Mouse (Mus musculus) lung, adult 2 months (tissue): ENCODE data around the gene Crybg3. TPM values are rescaled to one million over a fixed set of nuclear protein-coding genes. Genes with fewer than 3 reads are reported as not detected.

ENCODE experiments used
- DNase-seq: peaks from one replicate; pipeline ENCODE4 v3.0.0; 2022
- H3K4me1 ChIP-seq: fragments of 200-500 bp; 2 replicates; pipeline ENCODE4 v1.6.1; 2011; ENCODE audit warnings: low read length; ENCODE audit not compliant: control insufficient read depth, insufficient read depth
- H3K4me3 ChIP-seq: fragments of 200-500 bp; replicated peaks from 2 replicates; pipeline ENCODE3; 2011; ENCODE audit warnings: low read depth, mild to moderate bottlenecking, control low read depth, low read length; ENCODE audit errors: extremely low read depth
- CTCF ChIP-seq: fragments of 200-500 bp; IDR thresholded peaks from 2 replicates; pipeline ENCODE4 v1.5.1; 2011; ENCODE audit warnings: mild to moderate bottlenecking, low read length, control low read depth; ENCODE audit not compliant: insufficient read depth
- POLR2A ChIP-seq: fragments of 200-500 bp; IDR thresholded peaks from 2 replicates; pipeline ENCODE4 v1.6.1; 2011; ENCODE audit warnings: low read depth, mild to moderate bottlenecking, control low read depth, low read length, borderline replicate concordance; ENCODE audit errors: extremely low read depth
- WGBS: fragments of 180-500 bp; shearing (Covaris S2); methylation state at CpG from one replicate; pipeline ENCODE4 v1.1.7; 2018; 5-methylcytosine and 5-hydroxymethylcytosine counted together
- polyA plus RNA-seq: library from polyadenylated mRNA; depleted of rRNA; stranded (reverse); fragments of >200 nt; gene quantifications from 2 replicates; pipeline ENCODE4 v1.2.3, GENCODE M21; 2012

Gene Crybg3
- polyA plus RNA-seq, 1 experiment = 21.5 TPM

DNA sequence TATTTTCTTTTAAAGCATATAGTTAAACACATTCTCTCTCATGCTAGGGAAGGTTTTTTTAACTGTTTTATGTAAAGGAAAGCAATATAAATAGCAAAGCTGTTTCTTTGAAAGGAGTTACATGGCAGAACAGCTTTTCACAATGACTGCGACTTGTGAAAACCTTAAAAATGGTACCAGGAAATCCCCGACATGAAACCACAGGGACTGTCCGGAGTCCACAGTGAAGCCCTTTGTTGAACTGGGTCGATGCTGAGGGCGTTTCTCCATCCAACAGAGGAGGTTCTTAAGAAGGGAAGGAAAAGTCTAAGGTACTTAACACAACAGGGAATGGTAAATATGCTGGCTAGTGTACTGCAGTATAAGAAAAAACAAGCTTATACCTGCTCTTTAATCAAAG is 36.8 kb downstream of the Crybg3 start:
- Histone ChIP-seq H3K4me3 (no peak overlapping the region), H3K4me1 (peaks cover 16% of the 10 kb centered on the region)
- no peak for DNase-seq
- TF ChIP-seq CTCF (no peak), POLR2A (no peak)
- WGBS = 84% methylated on average over 5 of the region's 5 CpGs

- Histone ChIP-seq H3K4me1 (no peaks in the 10 kb centered on the region), H3K4me3 (no peak overlapping the region)
- TF ChIP-seq POLR2A = no peak
- DNase-seq = no peak
- 29% methylated on average over 22 of the region's 22 CpGs for WGBS
Measured at GRCm38 (mm10) chr16:59559300-59560200, 41.2 kb downstream of the Crybg3 start.

DNA sequence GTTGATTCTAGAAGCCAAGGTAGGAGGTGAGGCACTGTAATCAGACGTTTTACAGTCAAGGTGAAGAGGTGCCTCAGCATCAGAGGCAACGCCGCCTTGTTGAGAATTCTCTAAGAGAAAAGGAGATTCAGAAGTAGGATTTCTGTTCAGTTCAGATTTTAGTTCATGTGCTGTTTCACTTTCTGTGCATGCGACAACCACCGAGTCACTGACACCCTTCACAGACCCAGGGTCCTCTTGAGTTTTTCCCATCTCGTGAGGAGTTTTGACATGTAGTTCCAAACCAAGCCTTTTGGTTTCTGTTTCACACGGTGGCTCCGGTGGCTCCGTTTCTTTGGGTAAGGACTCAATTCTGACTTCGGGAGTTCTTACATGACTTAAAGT is 41.9 kb downstream of the Crybg3 start:
- Histone ChIP-seq H3K4me3 (no peak overlapping the region), H3K4me1 (no peaks in the 10 kb centered on the region)
- no peak for TF ChIP-seq CTCF
- TF ChIP-seq POLR2A = no peak
- WGBS = 73% methylated on average over 10 of the region's 10 CpGs
- no peak for DNase-seq

GRCm38 (mm10) chr16:59553490-59554161 is 47.2 kb downstream of the Crybg3 start:
- 83% methylated on average over 12 of the region's 12 CpGs for WGBS

GRCm38 (mm10) chr16:59551507-59551906 is 49.3 kb downstream of the Crybg3 start:
- TF ChIP-seq CTCF (no peak), POLR2A (no peak)
- H3K4me3 ChIP-seq = no peak overlapping the region
- H3K4me1 ChIP-seq = peaks cover 9% of the 10 kb centered on the region
- WGBS = 66% methylated on average over 5 of the region's 5 CpGs
- no peak for DNase-seq

More at GRCm38 (mm10) chr16:59553490-59554161, 47.2 kb downstream of the Crybg3 start:
- Histone ChIP-seq H3K4me1 (no peaks in the 10 kb centered on the region), H3K4me3 (no peak overlapping the region)
- no peak for TF ChIP-seq POLR2A
- no peak for TF ChIP-seq CTCF
- DNase-seq = no peak

- TF ChIP-seq CTCF (no peak), POLR2A (no peak)
- WGBS = 83% methylated on average over 15 of the region's 15 CpGs
- DNase-seq = no peak
- H3K4me1 ChIP-seq = peaks cover 9% of the 10 kb centered on the region
- H3K4me3 ChIP-seq = no peak overlapping the region
Measured at GRCm38 (mm10) chr16:59549631-59550030, 51.1 kb downstream of the Crybg3 start.

- no peak for DNase-seq
- Histone ChIP-seq H3K4me3 (no peak overlapping the region), H3K4me1 (peaks cover 12% of the 10 kb centered on the region)
- 96% methylated on average over 4 of the region's 4 CpGs for WGBS
- TF ChIP-seq CTCF = no peak
- no peak for TF ChIP-seq POLR2A
Measured at GRCm38 (mm10) chr16:59548582-59548947, 52.2 kb downstream of the Crybg3 start.

DNA sequence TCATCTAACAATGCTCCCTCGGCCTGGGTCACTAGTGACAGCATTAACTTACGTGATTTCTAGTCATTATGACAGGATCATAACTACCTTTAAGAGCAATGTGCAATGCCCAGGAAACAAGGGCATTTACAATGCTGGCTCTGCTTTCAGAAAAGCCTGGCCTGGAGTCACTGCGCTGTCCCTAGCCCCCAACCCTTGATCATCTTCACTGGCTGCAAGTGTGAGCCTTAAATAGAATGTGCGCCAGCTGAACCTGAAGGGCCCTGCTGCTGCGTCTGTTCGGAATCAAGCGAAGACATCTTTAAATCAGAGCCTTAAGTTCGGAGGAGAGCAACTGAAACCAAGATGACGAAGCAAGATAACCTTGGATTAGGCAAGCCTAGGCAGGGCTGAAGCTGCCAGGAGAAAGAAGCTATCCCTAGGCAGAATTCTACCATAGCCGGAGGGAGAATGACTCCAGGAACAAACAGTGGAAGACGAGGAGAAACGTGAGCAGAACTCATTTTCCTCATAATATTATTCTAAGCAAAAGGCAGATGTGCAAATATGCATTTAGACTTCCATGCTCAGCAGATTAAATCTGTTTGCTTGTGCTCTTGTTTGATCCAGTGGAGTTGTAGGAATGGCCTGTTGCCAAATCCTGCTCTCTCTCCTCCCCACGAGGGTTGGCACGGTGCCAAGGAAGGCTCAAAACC is 52.7 kb downstream of the Crybg3 start:
- no peak for TF ChIP-seq CTCF
- TF ChIP-seq POLR2A = no peak
- WGBS = 53% methylated on average over 14 of the region's 14 CpGs
- Histone ChIP-seq H3K4me3 (no peak overlapping the region), H3K4me1 (peaks cover 12% of the 10 kb centered on the region)
- peak; percentile 29 for DNase-seq

DNA sequence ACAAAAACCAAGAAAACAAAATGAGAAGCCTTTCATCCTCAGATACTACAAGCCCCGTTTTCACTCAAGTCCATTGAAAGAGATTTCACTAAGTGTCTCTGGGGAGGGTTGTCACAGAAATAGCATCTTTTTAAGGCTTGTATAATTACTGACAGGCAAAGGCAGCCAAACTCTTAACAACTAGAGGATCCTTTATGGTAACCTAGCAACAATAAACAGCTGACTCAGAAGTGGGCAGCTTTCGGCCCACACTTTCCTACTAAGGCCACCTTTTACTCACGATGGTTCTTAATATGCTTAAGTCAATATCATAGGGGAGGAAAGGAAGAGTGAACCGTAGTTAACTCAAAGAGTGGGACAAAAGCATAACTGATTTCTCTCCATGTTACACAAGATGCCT is 53.3 kb downstream of the Crybg3 start:
- Histone ChIP-seq H3K4me1 (peaks cover 12% of the 10 kb centered on the region), H3K4me3 (no peak overlapping the region)
- WGBS = 54% methylated on average over 4 of the region's 4 CpGs
- DNase-seq = no peak
- no peak for TF ChIP-seq POLR2A
- TF ChIP-seq CTCF = no peak

GRCm38 (mm10) chr16:59545360-59545759 is 55.4 kb downstream of the Crybg3 start:
- DNase-seq = no peak
- Histone ChIP-seq H3K4me3 (no peak overlapping the region), H3K4me1 (peaks cover 12% of the 10 kb centered on the region)
- TF ChIP-seq CTCF (no peak), POLR2A (no peak)
- 49% methylated on average over 2 of the region's 2 CpGs for WGBS
